Mouse (Mus musculus) intestine, postnatal 0 days (tissue): ENCODE results near the gene Try5. TPM values are rescaled to one million over a fixed set of nuclear protein-coding genes. Genes with fewer than 3 reads are reported as not detected.
"Not testable (repeated sequence)": the region's sequence is repeated elsewhere in the genome, so short reads cannot be mapped to it uniquely, and the experiment has no call there.

Experiments used
- ATAC-seq: fragments of 200-750 bp; cut with Nextera tagmentation; 2 replicates; pipeline ENCODE4 v1.8.0; 2017; ENCODE audit warnings: mild to moderate bottlenecking, moderate TSS enrichment, moderate library complexity
- H3K27ac ChIP-seq: fragments of 300-500 bp; sonication (generic); 2 replicates; pipeline ENCODE4 v1.5.1; 2014; ENCODE audit warnings: mild to moderate bottlenecking, low read depth, low read length, moderate library complexity
- H3K27me3 ChIP-seq: fragments of 300-500 bp; sonication (generic); replicated peaks from 2 replicates; pipeline ENCODE4 v1.6.1; 2014; ENCODE audit warnings: low read length, mixed read lengths; ENCODE audit not compliant: control insufficient read depth, insufficient read depth
- H3K36me3 ChIP-seq: fragments of 300-500 bp; sonication (generic); 2 replicates; pipeline ENCODE4 v1.6.1; 2014; ENCODE audit warnings: mild to moderate bottlenecking, moderate library complexity; ENCODE audit not compliant: control insufficient read depth, insufficient read depth
- H3K4me1 ChIP-seq: fragments of 300-500 bp; sonication (generic); replicated peaks from 2 replicates; pipeline ENCODE4 v1.6.1; 2014; ENCODE audit warnings: antibody characterized with exemption, low read length, mixed read lengths; ENCODE audit not compliant: control insufficient read depth, insufficient read depth
- H3K4me2 ChIP-seq: fragments of 300-500 bp; sonication (generic); replicated peaks from 2 replicates; pipeline ENCODE4 v1.6.1; 2014; ENCODE audit warnings: low read depth, mild to moderate bottlenecking, moderate library complexity
- H3K4me3 ChIP-seq: fragments of 300-500 bp; sonication (generic); 2 replicates; pipeline ENCODE4 v1.5.1; 2014; ENCODE audit warnings: low read depth, low read length
- H3K9ac ChIP-seq: fragments of 300-500 bp; sonication (generic); 2 replicates; pipeline ENCODE4 v1.6.1; 2014; ENCODE audit warnings: mild to moderate bottlenecking, low read depth, low read length
- H3K9me3 ChIP-seq: fragments of 300-500 bp; sonication (generic); 2 replicates; pipeline ENCODE4 v1.6.1; 2016; ENCODE audit warnings: mixed run types; ENCODE audit not compliant: control insufficient read depth
- CTCF ChIP-seq: sonication (generic); IDR thresholded peaks from 2 replicates; pipeline ENCODE4 v1.5.1; 2016; ENCODE audit warnings: low read depth, mild to moderate bottlenecking, control low read depth, antibody characterized with exemption, moderate library complexity
- WGBS: fragments of 180-500 bp; shearing (Covaris S2); extraction: QIAGEN DNeasy Blood & Tissue Kit; methylation state at CpG from one replicate; pipeline ENCODE4 v1.1.7; 2014; 5-methylcytosine and 5-hydroxymethylcytosine counted together
- polyA plus RNA-seq: library from polyadenylated mRNA; unstranded; fragments of >200 nt; fragmentation: Nextera tagmentation; extraction: Ambion mirVana; gene quantifications from 2 replicates; pipeline ENCODE4 v1.2.1, GENCODE M21; 2015

The Try5 gene
- polyA plus RNA-seq, result 23.2 and 37.8 TPM in 2 replicates

- not testable (repeated sequence) for H3K4me1 ChIP-seq, H3K4me3 ChIP-seq, H3K27ac ChIP-seq, H3K36me3 ChIP-seq, H3K9me3 ChIP-seq, H3K27me3 ChIP-seq, H3K9ac ChIP-seq, H3K4me2 ChIP-seq, ATAC-seq
- WGBS, result 57% methylated on average over 3 of the region's 3 CpGs
These were observed at the start of gene Try5 for GRCm38 (mm10) chr6:41316741-41317140. Gene Try5 (minus strand): TSS chr6:41316841.

GRCm38 (mm10) chr6:41353932-41354331 lies 37.3 kb upstream of the Try5 start, which contains the start of gene Try10:
Gene Try10 (plus strand): TSS chr6:41354105.
- no peak within 1 kb of the TSS for H3K4me3 ChIP-seq
- no peak within 1 kb of the TSS for H3K4me2 ChIP-seq
- no peak within 1 kb of the TSS for H3K9ac ChIP-seq
- H3K27ac ChIP-seq, result no peak within 1 kb of the TSS
- H3K36me3 ChIP-seq, result no peaks in the 10 kb centered on the region
- no peaks in the 10 kb centered on the region for H3K9me3 ChIP-seq
- TF ChIP-seq CTCF, result no peak
- no peak for ATAC-seq
- H3K27me3 ChIP-seq, result no peaks in the 10 kb centered on the region
- WGBS, result 66% methylated on average over 2 of the region's 2 CpGs
- H3K4me1 ChIP-seq, result no peaks in the 10 kb centered on the region

- no peak within 1 kb of the TSS for H3K4me3 ChIP-seq
- ATAC-seq, result no peak
These were observed 14.7 kb downstream of the Try5 start, which contains the start of gene Try4 for GRCm38 (mm10) chr6:41301969-41302368. Gene Try4 (plus strand): TSS chr6:41302269.

GRCm38 (mm10) chr6:41298255-41298654 lies 18.4 kb downstream of the Try5 start:
- no peak for TF ChIP-seq CTCF
- no peaks in the 10 kb centered on the region for H3K36me3 ChIP-seq
- H3K9me3 ChIP-seq, result no peaks in the 10 kb centered on the region
- WGBS, result 11% methylated on average over 1 of the region's 1 CpGs
- no peaks in the 10 kb centered on the region for H3K4me1 ChIP-seq
- no peak overlapping the region for H3K4me2 ChIP-seq
- H3K27ac ChIP-seq, result no peak overlapping the region
- H3K9ac ChIP-seq, result no peak overlapping the region
- ATAC-seq, result no peak
- H3K4me3 ChIP-seq, result no peak overlapping the region
- H3K27me3 ChIP-seq, result no peaks in the 10 kb centered on the region

More at GRCm38 (mm10) chr6:41301969-41302368, 14.7 kb downstream of the Try5 start, which contains the start of gene Try4:
- no peaks in the 10 kb centered on the region for H3K27me3 ChIP-seq
- 57% methylated on average over 1 of the region's 1 CpGs for WGBS
- H3K9me3 ChIP-seq, result no peaks in the 10 kb centered on the region
- no peak for TF ChIP-seq CTCF
- H3K4me1 ChIP-seq, result no peaks in the 10 kb centered on the region
- no peaks in the 10 kb centered on the region for H3K36me3 ChIP-seq
- H3K27ac ChIP-seq, result no peak within 1 kb of the TSS
- H3K9ac ChIP-seq, result no peak within 1 kb of the TSS
- no peak within 1 kb of the TSS for H3K4me2 ChIP-seq

GRCm38 (mm10) chr6:41266140-41266539 lies 50.5 kb downstream of the Try5 start:
- WGBS, result 87% methylated on average over 6 of the region's 6 CpGs
- no peak for ATAC-seq

GRCm38 (mm10) chr6:41262796-41263195 lies 53.8 kb downstream of the Try5 start:
- Histone ChIP-seq H3K9ac (no peak overlapping the region), H3K4me1 (no peaks in the 10 kb centered on the region), H3K4me3 (no peak overlapping the region), H3K27me3 (no peaks in the 10 kb centered on the region), H3K9me3 (no peaks in the 10 kb centered on the region), H3K4me2 (no peak overlapping the region), H3K36me3 (no peaks in the 10 kb centered on the region), H3K27ac (no peak overlapping the region)
- peak; percentile 47 for TF ChIP-seq CTCF
- ATAC-seq, result no peak
- WGBS, result 53% methylated on average over 3 of the region's 3 CpGs

More at GRCm38 (mm10) chr6:41266140-41266539, 50.5 kb downstream of the Try5 start:
- H3K4me3 ChIP-seq, result no peak overlapping the region
- no peak overlapping the region for H3K27ac ChIP-seq
- no peaks in the 10 kb centered on the region for H3K4me1 ChIP-seq
- H3K36me3 ChIP-seq, result no peaks in the 10 kb centered on the region
- no peak for TF ChIP-seq CTCF
- H3K27me3 ChIP-seq, result no peaks in the 10 kb centered on the region
- no peak overlapping the region for H3K4me2 ChIP-seq
- H3K9ac ChIP-seq, result no peak overlapping the region
- H3K9me3 ChIP-seq, result no peaks in the 10 kb centered on the region

Other genes with a start within 250 kb of the Try5 start
- 10.2 and 18.9 TPM in 2 replicates for gene Try4, start 14.6 kb downstream of the Try5 start, polyA plus RNA-seq
- gene Try10, start 37.3 kb upstream of the Try5 start, polyA plus RNA-seq, result 3.5 and 6.4 TPM in 2 replicates
- gene Prss3, start 60.8 kb upstream of the Try5 start, polyA plus RNA-seq, result 7.3 and 7.5 TPM in 2 replicates
- gene Gm5771, start 75.5 kb upstream of the Try5 start, polyA plus RNA-seq, result 12.4 and 16.9 TPM in 2 replicates
- 7.2 and 9.4 TPM in 2 replicates for gene Gm10334, start 129.3 kb upstream of the Try5 start, polyA plus RNA-seq
- gene Prss1, start 142.1 kb upstream of the Try5 start, polyA plus RNA-seq, result 13.5 and 13.7 TPM in 2 replicates
- 10.5 and 17.9 TPM in 2 replicates for gene Prss2, start 204.9 kb upstream of the Try5 start, polyA plus RNA-seq